Mouse (Mus musculus): Measurements from ENCODE around the gene Ide. TPM values are rescaled to one million over a fixed set of nuclear protein-coding genes. Genes with fewer than 3 reads are reported as not detected.

Ide gene
- polyA plus RNA-seq, 1 experiment: 12.0 TPM

DNA sequence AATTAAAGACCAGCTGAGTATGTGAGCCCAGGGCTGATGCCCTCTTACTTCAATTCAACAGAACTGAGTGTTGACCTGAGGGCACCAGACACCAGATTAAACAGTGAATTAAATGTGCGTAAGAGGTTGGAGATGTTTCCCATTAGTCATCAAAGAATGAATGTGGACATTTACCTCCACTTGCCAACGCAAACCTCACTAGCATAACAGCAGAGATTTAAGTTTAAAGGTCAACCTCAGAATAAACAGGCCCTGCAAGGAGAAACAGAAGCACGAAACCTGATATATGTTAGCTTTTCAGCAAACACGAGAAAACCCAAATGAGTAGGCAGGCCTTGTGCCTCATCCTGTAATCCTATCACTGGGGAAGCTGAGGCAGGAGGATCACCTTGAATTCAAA, 75.3 kb downstream of the Ide start:
- H3K79me2 ChIP-seq (ENCODE audit: control insufficient read depth, insufficient read depth): no peaks in the 10 kb centered on the region
- TF ChIP-seq MYOD1 (IDR thresholded peaks at IDR 0.05; ENCODE audit: control insufficient read depth in 1 of 3, insufficient read length in 2 of 3, low read depth in 2 of 3) (no peak), POLR2A (IDR thresholded peaks at IDR 0.05; ENCODE audit: insufficient read length, low read depth) (no peak), E2F4 (IDR thresholded peaks at IDR 0.05; ENCODE audit: insufficient read depth) (no peak), TCF12 (IDR thresholded peaks at IDR 0.05; ENCODE audit: insufficient read depth, poor library complexity, severe bottlenecking) (no peak), REST (IDR thresholded peaks at IDR 0.05; ENCODE audit: insufficient read depth, insufficient read length) (no peak), SRF (IDR thresholded peaks at IDR 0.05; ENCODE audit: control insufficient read depth, insufficient read length, low read depth) (no peak), TCF3 (IDR thresholded peaks at IDR 0.05; ENCODE audit: insufficient read length, low read depth) (no peak), USF1 (IDR thresholded peaks at IDR 0.05; ENCODE audit: low read depth) (no peak), MYOG (IDR thresholded peaks at IDR 0.05; ENCODE audit: control insufficient read depth in 1 of 3, insufficient read depth in 1 of 3, insufficient read length in 2 of 3, low read depth in 2 of 3) (no peak)
- H3K36me3 ChIP-seq (ENCODE audit: control insufficient read depth, insufficient read depth): no peaks in the 10 kb centered on the region
- no peak overlapping the region for H3K4me3 ChIP-seq
- H3K27me3 ChIP-seq (ENCODE audit: control insufficient read depth, insufficient read depth, insufficient read length): no peaks in the 10 kb centered on the region
- no peak overlapping the region for H3ac ChIP-seq (ENCODE audit: control insufficient read depth, insufficient read length)
- H3K4me2 ChIP-seq (ENCODE audit: low read depth): no peak overlapping the region

DNA sequence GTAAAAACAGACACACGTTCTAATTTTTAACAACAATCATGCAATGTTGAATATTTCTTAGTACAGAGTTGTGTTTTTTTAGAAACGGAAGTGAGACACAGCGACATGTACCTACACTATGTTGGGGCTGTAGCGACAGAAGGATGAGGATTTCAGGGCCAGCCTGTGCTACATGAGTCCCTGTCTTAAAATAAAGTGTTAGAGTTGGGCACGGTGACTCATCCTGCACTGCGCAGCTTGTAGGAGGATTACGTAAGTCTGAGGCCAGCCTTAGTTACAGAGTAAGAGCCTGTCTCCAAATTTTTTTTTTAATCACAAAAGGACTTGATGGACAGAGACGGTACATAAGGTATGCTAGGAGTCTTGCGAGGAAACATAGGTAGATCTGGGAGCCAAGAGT, 82.3 kb downstream of the Ide start:
- no peak overlapping the region for H3K4me3 ChIP-seq
- no peaks in the 10 kb centered on the region for H3K36me3 ChIP-seq (ENCODE audit: control insufficient read depth, insufficient read depth)
- H3K79me2 ChIP-seq (ENCODE audit: control insufficient read depth, insufficient read depth): no peaks in the 10 kb centered on the region
- no peak overlapping the region for H3ac ChIP-seq (ENCODE audit: control insufficient read depth, insufficient read length)
- no peak overlapping the region for H3K4me2 ChIP-seq (ENCODE audit: low read depth)
- H3K27me3 ChIP-seq (ENCODE audit: control insufficient read depth, insufficient read depth, insufficient read length): no peaks in the 10 kb centered on the region
- peak; percentile 61; the same call in 1 of the 2 replicates for TF ChIP-seq CEBPB (IDR thresholded peaks at IDR 0.05; ENCODE audit: insufficient read depth, poor library complexity, severe bottlenecking)
- no peak for TF ChIP-seq E2F4 (IDR thresholded peaks at IDR 0.05; ENCODE audit: insufficient read depth)

DNA sequence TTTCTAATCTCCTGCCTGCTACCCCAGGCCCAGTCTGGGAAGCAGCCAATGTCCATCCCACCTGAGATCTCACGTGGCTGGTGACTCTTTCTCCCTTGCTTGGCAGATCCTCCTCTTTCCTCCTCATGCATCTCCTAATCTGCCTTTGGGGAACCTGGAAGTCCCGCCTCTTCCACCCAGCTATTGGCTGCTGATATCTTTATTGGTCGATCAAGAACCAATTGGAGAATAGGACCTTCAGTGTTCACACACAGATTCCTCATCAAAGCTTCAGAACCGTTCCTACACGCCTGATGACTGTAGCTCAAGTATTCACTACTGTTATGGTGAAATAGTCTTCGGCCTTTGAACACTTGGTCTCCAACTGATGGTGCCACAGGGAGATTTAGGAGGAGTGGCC, 85.5 kb downstream of the Ide start:
- no peak overlapping the region for H3K4me3 ChIP-seq
- no peaks in the 10 kb centered on the region for H3K79me2 ChIP-seq (ENCODE audit: control insufficient read depth, insufficient read depth)
- TF ChIP-seq POLR2AphosphoS2 (IDR thresholded peaks at IDR 0.05; ENCODE audit: insufficient read length, low read depth): no peak
- no peak for TF ChIP-seq USF1 (IDR thresholded peaks at IDR 0.05; ENCODE audit: low read depth)
- no peak for TF ChIP-seq TCF12 (IDR thresholded peaks at IDR 0.05; ENCODE audit: insufficient read depth, poor library complexity, severe bottlenecking)
- no peak for TF ChIP-seq TCF3 (IDR thresholded peaks at IDR 0.05; ENCODE audit: insufficient read length, low read depth)
- TF ChIP-seq MAX (IDR thresholded peaks at IDR 0.05; ENCODE audit: low read depth): no peak
- no peak for TF ChIP-seq E2F4 (IDR thresholded peaks at IDR 0.05; ENCODE audit: insufficient read depth)
- TF ChIP-seq POLR2A (IDR thresholded peaks at IDR 0.05; ENCODE audit: insufficient read length, low read depth): no peak
- TF ChIP-seq MYOD1 (IDR thresholded peaks at IDR 0.05; ENCODE audit: control insufficient read depth in 1 of 3, insufficient read length in 2 of 3, low read depth in 2 of 3): no peak
- no peak for TF ChIP-seq REST (IDR thresholded peaks at IDR 0.05; ENCODE audit: insufficient read depth, insufficient read length)
- no peak for TF ChIP-seq SRF (IDR thresholded peaks at IDR 0.05; ENCODE audit: control insufficient read depth, insufficient read length, low read depth)
- TF ChIP-seq MYOG (IDR thresholded peaks at IDR 0.05; ENCODE audit: control insufficient read depth in 1 of 3, insufficient read depth in 1 of 3, insufficient read length in 2 of 3, low read depth in 2 of 3): no peak
- TF ChIP-seq CEBPB (IDR thresholded peaks at IDR 0.05; ENCODE audit: insufficient read depth, poor library complexity, severe bottlenecking): no peak
- H3K27me3 ChIP-seq (ENCODE audit: control insufficient read depth, insufficient read depth, insufficient read length): no peaks in the 10 kb centered on the region
- no peak overlapping the region for H3ac ChIP-seq (ENCODE audit: control insufficient read depth, insufficient read length)
- H3K4me2 ChIP-seq (ENCODE audit: low read depth): no peak overlapping the region
- H3K36me3 ChIP-seq (ENCODE audit: control insufficient read depth, insufficient read depth): no peaks in the 10 kb centered on the region

DNA sequence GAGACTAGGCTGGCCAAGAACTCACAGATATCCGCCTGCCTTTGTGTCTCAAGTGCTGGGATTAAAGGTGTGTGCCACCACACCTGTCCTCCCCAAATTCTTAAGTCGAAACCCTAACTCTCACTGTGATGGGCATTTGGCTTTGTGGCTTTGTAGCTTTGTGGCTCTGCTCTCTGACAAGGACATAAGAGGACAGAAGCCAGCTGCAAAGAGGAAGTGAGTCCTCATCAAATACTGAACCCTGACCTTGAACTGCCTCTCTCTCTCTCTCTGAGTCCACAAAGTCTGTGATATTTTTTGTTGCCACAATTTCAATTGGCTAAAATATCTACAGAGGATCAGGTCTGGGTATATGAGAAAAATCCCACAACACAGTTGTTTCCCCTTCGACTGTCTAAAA, 89.5 kb downstream of the Ide start:
- Histone ChIP-seq H3K4me3 (no peak overlapping the region), H3K36me3 (ENCODE audit: control insufficient read depth, insufficient read depth) (no peaks in the 10 kb centered on the region), H3K4me2 (ENCODE audit: low read depth) (no peak overlapping the region), H3K27me3 (ENCODE audit: control insufficient read depth, insufficient read depth, insufficient read length) (no peaks in the 10 kb centered on the region), H3ac (ENCODE audit: control insufficient read depth, insufficient read length) (no peak overlapping the region), H3K79me2 (ENCODE audit: control insufficient read depth, insufficient read depth) (no peaks in the 10 kb centered on the region)
- TF ChIP-seq CEBPB (IDR thresholded peaks at IDR 0.05; ENCODE audit: insufficient read depth, poor library complexity, severe bottlenecking) (no peak), E2F4 (IDR thresholded peaks at IDR 0.05; ENCODE audit: insufficient read depth) (no peak), SRF (IDR thresholded peaks at IDR 0.05; ENCODE audit: control insufficient read depth, insufficient read length, low read depth) (no peak), TCF3 (IDR thresholded peaks at IDR 0.05; ENCODE audit: insufficient read length, low read depth) (no peak), TCF12 (IDR thresholded peaks at IDR 0.05; ENCODE audit: insufficient read depth, poor library complexity, severe bottlenecking) (no peak), MAX (IDR thresholded peaks at IDR 0.05; ENCODE audit: low read depth) (no peak), USF1 (IDR thresholded peaks at IDR 0.05; ENCODE audit: low read depth) (no peak), MYOG (IDR thresholded peaks at IDR 0.05; ENCODE audit: control insufficient read depth in 1 of 3, insufficient read depth in 1 of 3, insufficient read length in 2 of 3, low read depth in 2 of 3) (no peak), MYOD1 (IDR thresholded peaks at IDR 0.05; ENCODE audit: control insufficient read depth in 1 of 3, insufficient read length in 2 of 3, low read depth in 2 of 3) (no peak), REST (IDR thresholded peaks at IDR 0.05; ENCODE audit: insufficient read depth, insufficient read length) (no peak), POLR2AphosphoS2 (IDR thresholded peaks at IDR 0.05; ENCODE audit: insufficient read length, low read depth) (no peak), POLR2A (IDR thresholded peaks at IDR 0.05; ENCODE audit: insufficient read length, low read depth) (no peak)

DNA sequence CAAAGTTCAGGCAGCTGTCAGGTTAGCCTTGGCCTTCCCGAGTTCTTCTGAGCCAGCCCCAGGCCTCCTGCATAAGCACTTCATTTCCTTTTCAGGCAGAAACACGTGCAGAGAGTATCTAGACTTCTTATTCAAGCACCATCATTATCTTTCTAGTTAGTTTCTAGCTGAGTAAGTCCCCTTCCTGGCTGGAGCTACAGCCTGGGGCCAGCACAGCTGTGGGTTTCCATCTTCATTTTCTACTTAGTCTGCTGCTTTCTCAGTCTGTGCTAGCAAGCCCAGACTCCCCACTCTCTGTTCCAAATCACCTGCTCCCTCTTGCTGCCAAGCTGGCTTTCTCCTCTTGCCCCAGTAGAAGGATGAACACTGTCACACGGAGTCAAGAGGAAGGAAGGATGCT, 90.8 kb downstream of the Ide start:
- TF ChIP-seq CEBPB (IDR thresholded peaks at IDR 0.05; ENCODE audit: insufficient read depth, poor library complexity, severe bottlenecking) (no peak), POLR2AphosphoS2 (IDR thresholded peaks at IDR 0.05; ENCODE audit: insufficient read length, low read depth) (no peak), REST (IDR thresholded peaks at IDR 0.05; ENCODE audit: insufficient read depth, insufficient read length) (no peak), TCF12 (IDR thresholded peaks at IDR 0.05; ENCODE audit: insufficient read depth, poor library complexity, severe bottlenecking) (no peak), MYOG (IDR thresholded peaks at IDR 0.05; ENCODE audit: control insufficient read depth in 1 of 3, insufficient read depth in 1 of 3, insufficient read length in 2 of 3, low read depth in 2 of 3) (no peak), MAX (IDR thresholded peaks at IDR 0.05; ENCODE audit: low read depth) (no peak), E2F4 (IDR thresholded peaks at IDR 0.05; ENCODE audit: insufficient read depth) (no peak), TCF3 (IDR thresholded peaks at IDR 0.05; ENCODE audit: insufficient read length, low read depth) (no peak), SRF (IDR thresholded peaks at IDR 0.05; ENCODE audit: control insufficient read depth, insufficient read length, low read depth) (no peak)
- Histone ChIP-seq H3K4me2 (ENCODE audit: low read depth) (no peak overlapping the region), H3K4me3 (no peak overlapping the region), H3K36me3 (ENCODE audit: control insufficient read depth, insufficient read depth) (no peaks in the 10 kb centered on the region), H3K79me2 (ENCODE audit: control insufficient read depth, insufficient read depth) (no peaks in the 10 kb centered on the region), H3K27me3 (ENCODE audit: control insufficient read depth, insufficient read depth, insufficient read length) (no peaks in the 10 kb centered on the region), H3ac (ENCODE audit: control insufficient read depth, insufficient read length) (no peak overlapping the region)

Data from myocyte (in vitro differentiated cells).